Mouse (Mus musculus): ENCODE data around the gene Syt15.
"Not testable (repeated sequence)": the region's sequence is repeated elsewhere in the genome, so short reads cannot be mapped to it uniquely, and the experiment has no call there.

Gene Syt15

DNA sequence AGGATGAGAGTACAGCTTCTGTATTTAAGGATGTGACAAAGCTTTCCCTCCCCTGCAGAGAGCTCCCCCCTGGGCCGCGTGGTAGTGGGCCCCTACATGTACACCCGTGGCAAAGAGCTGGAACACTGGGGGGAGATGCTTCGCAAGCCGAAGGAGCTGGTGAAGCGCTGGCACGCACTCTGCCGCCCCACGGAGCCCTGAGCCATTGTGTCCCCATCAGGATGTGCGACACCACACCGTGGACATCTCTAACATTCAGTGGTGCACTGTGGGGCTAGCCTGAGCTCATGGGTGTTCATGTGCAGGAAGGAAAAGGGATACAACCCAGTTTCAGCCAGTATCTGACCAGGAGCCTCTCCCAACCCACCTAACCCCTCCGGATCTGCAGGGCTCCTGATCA is 8.6 kb downstream of the Syt15 start:
- no peak for DNase-seq (ENCODE audit: low spot score in 2 of 2)

DNA sequence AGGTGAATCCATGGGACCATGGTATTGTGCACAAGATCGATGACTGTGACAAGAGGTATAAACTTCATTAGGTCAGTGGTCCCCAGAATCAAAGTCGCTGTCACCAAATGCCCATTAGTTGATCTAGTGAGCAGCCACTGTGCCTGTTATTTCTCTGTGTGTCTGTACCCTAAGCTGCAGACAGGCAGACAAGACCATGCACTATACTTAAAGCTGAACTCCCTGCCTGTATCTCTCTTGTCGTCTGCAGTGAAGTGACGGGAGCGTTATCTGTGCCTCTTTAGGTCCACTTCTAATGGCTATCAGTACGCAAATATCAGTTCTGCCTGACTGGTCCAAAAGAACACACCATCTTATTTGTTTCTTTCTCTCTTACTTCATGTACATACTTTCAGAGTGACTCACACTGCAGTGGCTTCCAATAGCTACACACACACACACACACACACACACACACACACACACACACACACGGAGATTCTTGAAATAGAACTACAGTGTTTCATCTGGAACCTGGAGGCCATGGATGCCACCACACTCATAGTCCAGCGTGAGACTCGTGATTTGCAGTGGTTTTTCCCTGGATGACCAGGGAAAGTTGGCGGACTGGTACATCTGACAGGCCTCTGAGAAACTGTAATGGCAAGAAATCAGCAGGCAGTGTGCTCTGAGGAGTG is 9.6 kb downstream of the Syt15 start:
- no peak for DNase-seq (ENCODE audit: low spot score in 2 of 2)

DNA sequence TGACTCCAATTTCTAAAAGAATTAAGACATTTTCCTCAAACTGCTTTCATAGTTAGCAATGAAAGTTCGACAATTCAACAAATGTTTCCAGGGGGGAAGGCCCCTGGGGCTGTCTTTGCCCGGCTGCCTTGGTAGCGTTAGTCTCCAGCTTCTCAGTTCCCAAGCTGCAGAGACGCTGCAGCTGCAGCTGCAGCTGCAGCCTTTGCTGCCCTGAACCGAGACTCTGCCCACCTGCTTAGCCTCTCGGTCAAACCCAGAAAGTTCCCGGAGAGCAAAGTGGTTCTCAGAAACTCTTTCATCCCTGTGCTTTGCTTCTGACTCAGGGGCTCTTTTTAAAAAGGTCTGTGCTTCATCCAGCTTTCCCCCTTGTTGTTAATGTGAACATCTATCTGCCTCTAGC is 12.9 kb downstream of the Syt15 start:
- DNase-seq (ENCODE audit: low spot score in 2 of 2): no peak

DNA sequence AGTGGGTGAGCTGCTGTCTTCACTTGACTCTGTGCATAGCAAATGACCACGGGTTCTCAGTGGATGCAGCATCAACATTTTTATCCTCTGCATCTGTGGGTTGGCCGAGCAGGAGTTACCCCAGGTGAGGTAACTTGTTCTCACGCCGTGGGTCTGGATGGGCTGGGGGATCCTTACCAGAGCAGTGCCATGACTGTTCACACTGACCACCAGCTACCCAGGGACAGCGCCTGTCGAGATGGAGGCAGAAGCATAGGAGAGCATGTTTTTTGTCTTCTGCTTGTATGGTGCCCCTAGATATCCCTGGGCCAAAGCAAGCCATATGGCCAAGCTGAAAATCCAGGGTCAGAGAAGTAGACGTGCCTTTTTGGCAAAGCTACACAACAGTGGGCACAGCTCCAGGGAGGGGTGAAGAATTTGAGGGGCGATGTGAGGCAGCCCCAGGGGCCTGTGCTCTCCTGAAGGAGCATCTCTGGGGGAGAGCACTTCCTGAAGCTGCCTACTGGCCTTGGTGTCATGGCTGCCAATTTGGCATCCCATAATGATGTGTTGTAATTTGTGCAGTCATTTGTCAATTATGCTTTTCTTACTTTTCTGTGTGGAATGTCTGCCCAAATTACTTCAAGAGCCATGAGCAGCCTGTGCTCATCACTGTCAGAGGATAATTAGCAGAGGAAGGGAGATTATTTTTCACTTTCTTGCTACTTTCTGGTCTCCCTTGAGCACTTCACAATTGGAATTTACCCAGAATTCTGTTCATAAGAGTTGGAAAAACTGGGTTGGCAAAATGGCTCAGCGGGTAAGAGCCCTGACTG is 13.7 kb downstream of the Syt15 start:
- no peak for DNase-seq (ENCODE audit: low spot score in 2 of 2)

DNA sequence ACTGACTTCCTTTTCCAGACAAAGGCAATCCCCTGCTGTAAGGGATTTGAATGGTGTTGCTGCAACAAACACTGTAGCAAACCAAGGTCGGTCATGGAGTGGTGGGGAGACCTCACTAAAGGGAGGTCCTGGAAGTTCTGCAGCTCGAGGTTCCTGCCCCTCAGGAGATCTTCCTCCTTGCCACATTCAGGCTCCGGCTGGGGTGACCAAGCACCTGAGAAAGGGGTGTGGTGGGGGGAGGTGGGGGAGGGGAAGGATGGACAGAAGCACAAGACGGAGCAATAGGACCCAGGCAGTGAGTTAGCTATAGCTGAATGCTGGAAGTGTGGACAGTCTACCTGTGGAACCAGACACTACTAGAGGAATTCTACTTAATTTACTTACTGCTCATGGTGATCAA is 14.5 kb downstream of the Syt15 start:
- DNase-seq (ENCODE audit: low spot score in 2 of 2): no peak

DNA sequence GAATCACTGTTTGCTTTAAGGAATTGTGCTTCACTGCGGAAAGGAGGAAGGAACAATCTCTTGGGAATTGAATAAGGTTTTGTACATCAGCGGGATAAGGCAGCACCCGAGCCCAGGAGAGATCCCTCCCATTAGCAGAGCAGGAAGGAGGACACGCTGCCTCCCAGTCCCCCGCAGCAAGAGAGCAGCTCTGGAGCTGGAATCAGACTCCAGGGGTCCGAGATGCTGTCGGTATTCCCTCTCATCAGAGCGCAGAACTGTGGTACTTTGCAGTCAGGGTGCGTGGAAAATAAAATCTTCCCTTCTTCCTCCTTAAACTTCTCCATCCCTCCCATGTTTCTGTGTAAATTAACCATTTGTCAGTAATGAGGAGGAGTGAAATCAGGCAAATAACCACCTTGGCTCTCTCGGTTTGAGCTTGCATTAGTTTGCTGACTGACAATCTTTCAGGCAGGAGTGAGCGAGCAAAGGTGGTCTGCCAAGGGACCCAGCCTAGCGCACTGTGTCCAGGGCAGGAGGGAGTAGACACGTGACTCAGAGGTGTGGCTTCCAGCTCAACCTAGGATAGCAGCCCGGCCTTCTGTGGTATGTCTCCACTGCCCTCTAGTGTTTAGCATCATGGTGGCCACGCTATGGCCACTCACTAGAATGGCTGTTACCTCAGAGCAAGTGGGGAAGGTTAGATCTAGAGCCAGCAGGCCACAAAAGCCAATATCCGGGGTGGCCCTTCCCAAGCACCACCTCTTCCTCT is 15.4 kb downstream of the Syt15 start:
- peak in 1 of 2 experiments; percentile 33 for DNase-seq (ENCODE audit: low spot score in 2 of 2)

DNA sequence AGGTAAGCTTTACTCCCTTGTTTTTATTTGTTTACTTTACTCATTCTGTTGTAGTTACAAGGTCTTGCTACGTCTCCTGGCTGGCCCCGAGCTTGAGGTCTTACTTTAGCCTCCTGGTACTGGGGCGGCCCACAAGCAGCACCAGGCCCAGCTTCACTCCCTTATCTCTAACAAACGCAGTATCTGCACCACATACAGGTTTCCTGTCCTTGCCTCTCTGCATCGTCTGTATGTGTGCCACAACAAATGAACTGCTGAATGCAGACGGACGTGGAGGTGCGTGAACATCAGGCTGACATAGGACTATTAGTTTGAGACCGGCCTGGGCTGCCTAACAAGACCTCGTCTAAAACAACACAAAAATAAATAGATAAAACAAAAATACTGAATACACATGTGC is 20.9 kb downstream of the Syt15 start:
- DNase-seq (ENCODE audit: low spot score in 2 of 2): no peak

DNA sequence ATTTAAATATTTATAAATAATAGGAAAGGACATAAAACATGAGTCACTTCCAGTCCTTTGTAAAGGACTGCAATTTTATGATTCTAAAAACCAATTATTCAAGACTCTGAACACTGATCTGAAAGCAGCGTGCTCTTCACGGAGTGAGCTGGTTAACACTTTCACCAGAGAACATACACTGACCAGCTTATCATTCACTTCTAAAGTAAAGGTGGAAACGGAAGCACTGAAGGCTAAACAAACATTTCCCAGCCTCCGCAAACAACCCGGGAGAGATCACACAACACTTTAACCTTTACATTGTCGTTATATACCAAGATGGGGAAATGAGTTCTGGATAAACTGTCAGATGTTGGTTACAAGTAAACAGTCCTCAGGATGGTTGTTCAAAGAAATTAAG is 21.3 kb downstream of the Syt15 start:
- DNase-seq (ENCODE audit: low spot score in 2 of 2): no peak

DNA sequence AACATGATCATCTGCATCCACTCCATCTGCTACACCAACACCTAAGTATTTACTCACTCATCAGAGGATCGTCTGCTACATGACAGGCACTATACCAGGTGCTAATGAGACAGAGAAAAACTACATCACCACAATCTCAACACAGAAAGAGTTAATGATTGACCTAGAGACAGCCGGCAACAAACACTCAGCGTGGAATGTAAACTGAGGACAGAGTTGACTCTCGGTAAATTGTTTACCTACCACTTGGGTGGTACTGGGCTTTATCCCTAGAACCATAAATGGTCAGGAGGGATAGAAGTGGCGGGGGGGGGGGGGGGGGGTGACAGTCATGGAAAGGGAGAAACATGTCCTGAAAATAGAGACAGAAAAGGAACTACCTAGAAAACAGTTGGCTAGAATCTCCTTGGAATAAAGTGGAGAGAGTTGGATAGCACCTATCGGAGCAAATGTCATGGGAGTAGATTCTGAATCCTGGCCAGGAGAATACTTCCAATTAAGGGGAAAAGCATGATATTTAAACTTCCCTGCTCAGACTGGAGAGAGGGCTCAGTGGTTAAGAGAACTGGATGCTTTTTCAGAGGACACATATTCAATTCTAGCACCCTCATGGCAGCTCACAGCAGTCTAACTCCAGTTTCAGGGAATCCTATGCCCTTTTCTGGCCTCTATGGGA is 33.2 kb downstream of the Syt15 start:
- no peak for DNase-seq (ENCODE audit: low spot score in 2 of 2)

DNA sequence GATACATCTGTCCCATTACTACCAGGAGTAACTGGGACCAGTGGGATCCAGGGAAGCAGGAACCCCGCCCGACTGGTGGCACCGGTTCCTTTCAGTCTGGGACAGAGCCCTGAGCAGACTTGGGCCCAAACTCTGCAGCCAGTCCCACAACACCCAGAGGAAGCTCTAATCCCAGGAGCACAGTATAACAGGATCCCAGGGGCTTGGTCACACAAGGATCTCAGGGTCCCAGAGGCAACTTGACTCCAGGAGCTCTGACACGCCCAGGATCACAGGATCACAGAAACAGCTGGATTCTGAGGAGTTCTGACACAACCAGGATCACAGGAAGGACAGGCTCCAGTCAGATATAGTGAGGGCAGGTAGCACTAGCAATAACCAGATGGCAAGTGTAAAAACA is 33.9 kb downstream of the Syt15 start:
- no peak for DNase-seq (ENCODE audit: low spot score in 2 of 2)

DNA sequence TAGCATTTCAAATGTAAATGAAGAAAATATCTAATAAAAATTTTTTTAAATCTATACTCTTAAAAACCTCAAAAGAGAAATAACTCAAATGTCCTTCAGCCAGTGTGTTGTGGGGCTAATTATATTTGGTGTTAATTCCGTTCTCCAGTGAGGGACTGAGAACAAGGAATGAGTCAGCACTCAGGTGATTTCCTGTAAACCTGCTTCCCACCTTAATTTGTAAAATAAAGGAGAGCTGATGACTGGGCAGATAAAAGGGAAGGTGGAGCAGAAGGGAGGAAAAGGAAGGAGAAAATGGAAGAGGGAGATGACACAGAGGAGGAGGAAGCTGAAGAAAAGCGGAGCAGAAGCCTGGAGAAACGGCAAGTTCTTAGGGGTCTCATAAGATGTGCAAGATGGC is 39.1 kb downstream of the Syt15 start:
- not testable (repeated sequence) for DNase-seq (ENCODE audit: low spot score in 2 of 2)

DNA sequence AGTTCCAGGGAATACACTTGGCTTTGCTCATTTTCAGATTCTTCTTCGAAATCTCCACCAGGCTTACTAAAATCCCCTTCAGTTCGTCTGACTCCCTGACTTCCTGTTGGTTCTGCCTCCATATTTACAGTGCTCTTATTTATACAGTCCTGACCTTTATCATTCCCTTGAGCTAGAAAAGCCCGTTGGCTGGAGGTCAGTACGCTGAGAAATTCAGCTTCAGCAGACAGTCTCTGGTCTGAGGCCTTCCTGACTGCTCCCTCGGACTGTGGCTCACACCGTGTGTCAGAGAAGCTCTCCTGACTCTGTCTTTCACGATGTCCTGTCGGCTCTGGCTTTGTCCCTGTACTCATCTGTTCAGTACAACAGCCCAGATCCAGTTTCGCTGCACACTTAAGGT is 48.7 kb downstream of the Syt15 start:
- DNase-seq (ENCODE audit: low spot score in 2 of 2): no peak

DNA sequence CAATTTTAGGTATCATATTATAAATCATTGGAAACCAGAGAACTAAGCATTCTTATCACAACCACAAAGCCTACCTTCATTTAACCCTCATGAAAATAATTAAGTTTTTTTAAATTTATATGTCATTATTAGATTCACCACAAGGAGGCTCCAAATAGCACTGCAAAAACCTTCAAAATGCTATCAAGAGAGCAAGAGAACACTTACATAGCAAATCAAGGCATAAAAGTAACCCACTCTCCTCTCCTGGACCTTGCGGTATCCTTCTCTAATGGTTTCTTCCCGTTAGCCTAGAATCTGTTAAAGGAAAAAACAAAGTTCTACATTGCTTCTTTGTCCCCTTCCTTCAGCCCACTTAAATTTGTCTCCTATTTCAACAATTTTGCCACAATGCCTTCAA is 53.9 kb downstream of the Syt15 start:
- DNase-seq (ENCODE audit: low spot score in 2 of 2): no peak

DNA sequence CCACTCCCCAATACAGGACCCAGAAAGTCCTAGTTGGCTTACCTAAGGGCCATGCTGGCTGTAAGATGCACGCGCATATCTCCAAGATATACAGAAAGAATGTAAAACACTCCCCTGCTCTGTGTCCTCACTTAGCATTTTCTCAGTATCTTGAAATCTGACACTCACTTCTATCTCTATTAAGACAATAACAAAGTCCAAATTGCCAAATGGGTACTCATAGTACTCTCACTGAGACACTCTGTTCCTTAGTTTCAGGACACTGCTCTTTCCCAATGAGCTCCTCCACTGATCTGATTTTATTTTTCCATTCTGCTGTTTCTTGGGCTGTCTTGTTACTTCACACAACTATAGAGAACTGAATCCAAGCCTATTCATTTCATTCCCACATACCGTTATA is 54.7 kb downstream of the Syt15 start:
- no peak for DNase-seq (ENCODE audit: low spot score in 2 of 2)

DNA sequence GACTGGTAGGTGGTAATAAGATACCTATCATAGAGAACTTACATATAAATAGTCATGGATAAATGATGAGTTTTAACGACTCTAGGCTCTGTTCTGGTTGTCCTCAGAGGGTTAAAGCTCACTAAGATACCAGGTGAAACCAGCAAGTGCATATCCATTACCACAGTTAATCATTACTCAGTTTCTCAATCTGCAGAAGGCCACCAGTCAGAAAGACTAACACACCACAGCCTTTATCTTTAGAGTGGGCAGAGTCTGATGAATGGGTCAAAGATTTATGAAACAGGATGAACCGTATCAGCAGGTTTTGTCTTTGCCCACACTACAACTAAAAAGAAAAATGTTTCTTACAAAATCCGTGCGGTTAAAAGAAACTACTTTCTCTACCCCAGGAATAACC is 55.8 kb downstream of the Syt15 start:
- no peak for DNase-seq (ENCODE audit: low spot score in 2 of 2)

DNA sequence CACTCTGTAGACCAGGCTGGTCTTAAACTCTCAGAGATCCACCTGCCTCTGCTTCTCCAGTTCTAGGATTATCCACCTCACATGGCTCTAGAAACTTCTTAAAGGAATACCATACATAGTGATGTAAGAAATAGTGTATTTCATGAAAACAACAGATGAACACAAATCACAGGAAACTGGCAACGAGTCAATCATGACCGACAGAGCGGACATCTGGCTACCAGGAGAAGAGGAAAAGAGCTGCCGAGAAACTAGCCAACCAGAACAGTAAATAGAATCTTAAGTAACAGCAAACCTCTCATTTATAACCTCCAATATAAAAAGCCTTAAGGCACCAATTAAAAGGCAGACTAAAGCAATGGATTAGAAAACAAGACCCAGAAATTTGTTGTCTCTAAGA is 60.3 kb downstream of the Syt15 start:
- no peak for DNase-seq (ENCODE audit: low spot score in 2 of 2)
